Mouse (Mus musculus): ENCODE measurements around the gene Capns2. TPM values are rescaled to one million over a fixed set of nuclear protein-coding genes. Genes with fewer than 3 reads are reported as not detected.

The Capns2 gene
- total and polyA plus RNA-seq, 3 experiments = not detected

- no peak for DNase-seq (ENCODE audit: extremely low read depth)
- dilution Hi-C loops (cut with MboI; ENCODE audit: extremely low pct_ligation_motif_present, extremely low pct_unique_long_range_greater_than_20kb, low sequenced_read_pairs) (no loop called here), in situ Hi-C loops (cut with MboI; ENCODE audit: low pct_ligation_motif_present, low pct_unique_long_range_greater_than_20kb, low sequenced_read_pairs) (no loop called here)
- Histone ChIP-seq H3K27ac (ENCODE audit: insufficient read depth, low read depth) (no peak overlapping the region), H3K9ac (ENCODE audit: insufficient read depth, low read depth) (no peak overlapping the region), H3K36me3 (replicated peaks in 1 of 2; ENCODE audit: control insufficient read depth in 1 of 2, insufficient read depth in 1 of 2, low read length in 1 of 2) (no peaks in the 10 kb centered on the region), H3K4me3 (replicated peaks in 1 of 3; ENCODE audit: low read depth in 2 of 3, low read length in 2 of 3, poor library complexity in 1 of 3) (no peak overlapping the region), H3K9me3 (replicated peaks; ENCODE audit: low read length) (peaks cover 61% of the 10 kb centered on the region), H3K4me1 (ENCODE audit: control insufficient read depth in 1 of 2, insufficient read depth in 2 of 2) (no peaks in the 10 kb centered on the region), H3K27me3 (replicated peaks) (no peaks in the 10 kb centered on the region), H3K4me2 (ENCODE audit: insufficient read depth, low read depth, poor library complexity, severe bottlenecking) (no peak overlapping the region), H3K79me2 (replicated peaks; ENCODE audit: control insufficient read depth, extremely low read depth, insufficient read depth, poor library complexity, severe bottlenecking) (no peaks in the 10 kb centered on the region)
- TF ChIP-seq JUN (IDR thresholded peaks at IDR 0.05; ENCODE audit: insufficient read depth, low read depth, low read length) = no peak
- TF ChIP-seq POLR2A (IDR thresholded peaks at IDR 0.05; ENCODE audit: low read depth, low read length) = no peak
- no peak for TF ChIP-seq E2F4 (IDR thresholded peaks at IDR 0.05; ENCODE audit: insufficient replicate concordance, low read depth, low read length)
- no peak for TF ChIP-seq CHD2 (IDR thresholded peaks at IDR 0.05; ENCODE audit: low read length)
- TF ChIP-seq IRF4 (IDR thresholded peaks at IDR 0.05; ENCODE audit: low read depth, low read length) = no peak
- TF ChIP-seq CHD1 (IDR thresholded peaks at IDR 0.05; ENCODE audit: low read depth, low read length) = no peak
- no peak for TF ChIP-seq ETS1 (conservative IDR thresholded peaks at IDR 0.05; ENCODE audit: low read depth, low read length)
- no peak for TF ChIP-seq UBTF (IDR thresholded peaks at IDR 0.05; ENCODE audit: low read depth, low read length)
- no peak for TF ChIP-seq USF1 (IDR thresholded peaks at IDR 0.05; ENCODE audit: low read depth, low read length)
- no peak for TF ChIP-seq HCFC1 (IDR thresholded peaks at IDR 0.05; ENCODE audit: low read depth, low read length)
- no peak for TF ChIP-seq ZMIZ1 (IDR thresholded peaks at IDR 0.05; ENCODE audit: low read depth, low read length)
- TF ChIP-seq ZC3H11A (IDR thresholded peaks at IDR 0.05; ENCODE audit: low read depth, low read length) = no peak
- TF ChIP-seq CTCF (conservative IDR thresholded peaks at IDR 0.05 in 1 of 2, IDR thresholded peaks at IDR 0.05 in 1 of 2; ENCODE audit: low read depth in 2 of 2, low read length in 2 of 2) = no peak
Measured at GRCm38 (mm10) chr8:92896056-92896455, 5.2 kb upstream of the Capns2 start.

GRCm38 (mm10) chr8:92896611-92897010 is 4.6 kb upstream of the Capns2 start:
- no peak overlapping the region for H3K9ac ChIP-seq (ENCODE audit: insufficient read depth, low read depth)
- no peaks in the 10 kb centered on the region for H3K27me3 ChIP-seq (replicated peaks)
- H3K9me3 ChIP-seq (replicated peaks; ENCODE audit: low read length) = peaks cover 64% of the 10 kb centered on the region
- H3K27ac ChIP-seq (ENCODE audit: insufficient read depth, low read depth) = no peak overlapping the region
- H3K36me3 ChIP-seq (replicated peaks in 1 of 2; ENCODE audit: control insufficient read depth in 1 of 2, insufficient read depth in 1 of 2, low read length in 1 of 2) = no peaks in the 10 kb centered on the region
- no peaks in the 10 kb centered on the region for H3K4me1 ChIP-seq (ENCODE audit: control insufficient read depth in 1 of 2, insufficient read depth in 2 of 2)
- no peak overlapping the region for H3K4me2 ChIP-seq (ENCODE audit: insufficient read depth, low read depth, poor library complexity, severe bottlenecking)
- in situ Hi-C loops (cut with MboI; ENCODE audit: low pct_ligation_motif_present, low pct_unique_long_range_greater_than_20kb, low sequenced_read_pairs) (no loop called here), dilution Hi-C loops (cut with MboI; ENCODE audit: extremely low pct_ligation_motif_present, extremely low pct_unique_long_range_greater_than_20kb, low sequenced_read_pairs) (no loop called here)
- no peaks in the 10 kb centered on the region for H3K79me2 ChIP-seq (replicated peaks; ENCODE audit: control insufficient read depth, extremely low read depth, insufficient read depth, poor library complexity, severe bottlenecking)
- DNase-seq (ENCODE audit: extremely low read depth) = no peak
- TF ChIP-seq ZNF384 (IDR thresholded peaks at IDR 0.05; ENCODE audit: low read depth, low read length) = no peak
- TF ChIP-seq BHLHE40 (IDR thresholded peaks at IDR 0.05; ENCODE audit: low read depth, low read length) = no peak
- TF ChIP-seq ELF1 (IDR thresholded peaks at IDR 0.05; ENCODE audit: low read depth, low read length) = no peak
- TF ChIP-seq NELFE (IDR thresholded peaks at IDR 0.05; ENCODE audit: low read depth, low read length) = no peak
- no peak overlapping the region for H3K4me3 ChIP-seq (replicated peaks in 1 of 3; ENCODE audit: low read depth in 2 of 3, low read length in 2 of 3, poor library complexity in 1 of 3)

Measured in CH12.LX (cell line).